Mouse (Mus musculus): ENCODE results near the gene Slc6a21.

- TF ChIP-seq CTCF (conservative IDR thresholded peaks at IDR 0.05; ENCODE audit: low read length): no peak
- no peak for TF ChIP-seq NANOG (IDR thresholded peaks at IDR 0.05; ENCODE audit: borderline replicate concordance, low read length)
- TF ChIP-seq POU5F1 (IDR thresholded peaks at IDR 0.05; ENCODE audit: borderline replicate concordance, low read length): no peak
Measured at GRCm38 (mm10) chr7:45334605-45335004, 57.3 kb downstream of the Slc6a21 start.
